Mouse (Mus musculus): Measurements from ENCODE around the gene Gli3.

The Gli3 gene

DNA sequence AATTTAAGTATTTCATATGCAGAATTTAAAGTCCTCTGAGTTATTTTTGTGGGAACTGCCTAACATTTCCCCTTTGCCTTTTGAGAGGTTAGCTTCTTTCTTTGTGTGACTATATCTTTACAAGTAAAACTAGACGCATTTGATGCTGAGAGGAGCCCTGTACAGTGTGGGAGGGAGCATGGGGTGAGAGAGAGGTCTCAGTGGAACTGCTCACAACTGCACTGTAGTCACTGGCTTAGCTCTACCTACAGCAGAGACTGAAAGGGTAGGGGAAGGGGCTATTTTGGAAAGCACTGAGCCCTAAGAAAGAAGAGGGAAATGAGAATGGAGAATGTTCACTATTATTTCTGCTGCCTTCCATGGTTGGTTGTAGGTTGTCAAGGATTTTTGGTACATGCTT lies 25.0 kb downstream of the Gli3 start:
- DNase-seq (ENCODE audit: low spot score): no peak

- no peak for DNase-seq (ENCODE audit: low spot score)
Measured at GRCm38 (mm10) chr13:15495820-15496219, 32.8 kb downstream of the Gli3 start.

DNA sequence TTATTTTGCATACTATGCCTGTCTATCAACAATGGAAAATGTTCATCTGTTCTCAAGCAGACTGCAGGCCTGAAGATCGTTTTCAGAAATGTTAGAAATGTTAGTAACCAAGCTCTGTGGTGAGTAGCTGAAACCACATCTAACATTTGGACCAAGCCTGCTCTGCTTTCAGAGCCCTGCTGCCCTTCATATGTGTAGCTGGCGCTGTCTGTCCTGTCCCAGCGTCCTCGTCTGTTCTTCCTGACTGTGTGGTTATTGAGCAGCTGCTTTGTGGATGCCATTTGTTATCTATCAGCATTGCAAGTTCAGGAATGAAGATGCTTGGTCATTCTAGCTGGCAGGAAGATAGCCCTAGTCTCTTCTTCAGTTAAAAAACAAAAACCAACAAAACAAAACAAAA lies 35.3 kb downstream of the Gli3 start:
- no peak for DNase-seq (ENCODE audit: low spot score)

GRCm38 (mm10) chr13:15510925-15511324 lies 47.9 kb downstream of the Gli3 start:
- DNase-seq (ENCODE audit: low spot score): no peak

DNA sequence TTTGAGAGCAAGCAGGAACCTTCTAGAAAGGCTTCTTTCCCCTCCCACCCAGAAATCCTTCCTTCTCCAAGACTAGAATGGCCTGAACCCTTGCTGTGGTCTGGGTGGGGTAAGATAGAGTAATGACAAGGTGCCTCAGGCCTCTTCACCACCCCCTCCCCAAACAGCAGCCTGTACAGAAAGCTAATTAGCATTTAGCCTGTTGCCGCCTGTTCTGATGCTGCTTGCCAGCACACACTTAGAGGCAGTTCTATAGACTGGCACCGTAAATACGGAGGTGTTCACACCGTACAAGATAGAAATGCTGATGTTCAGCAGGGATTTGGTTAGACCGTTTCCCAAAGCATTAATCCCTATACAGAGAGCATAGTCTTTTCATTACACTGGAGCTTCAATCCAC lies 50.1 kb downstream of the Gli3 start:
- DNase-seq (ENCODE audit: low spot score): no peak

GRCm38 (mm10) chr13:15514082-15514481 lies 51.0 kb downstream of the Gli3 start:
- no peak for DNase-seq (ENCODE audit: low spot score)

DNA sequence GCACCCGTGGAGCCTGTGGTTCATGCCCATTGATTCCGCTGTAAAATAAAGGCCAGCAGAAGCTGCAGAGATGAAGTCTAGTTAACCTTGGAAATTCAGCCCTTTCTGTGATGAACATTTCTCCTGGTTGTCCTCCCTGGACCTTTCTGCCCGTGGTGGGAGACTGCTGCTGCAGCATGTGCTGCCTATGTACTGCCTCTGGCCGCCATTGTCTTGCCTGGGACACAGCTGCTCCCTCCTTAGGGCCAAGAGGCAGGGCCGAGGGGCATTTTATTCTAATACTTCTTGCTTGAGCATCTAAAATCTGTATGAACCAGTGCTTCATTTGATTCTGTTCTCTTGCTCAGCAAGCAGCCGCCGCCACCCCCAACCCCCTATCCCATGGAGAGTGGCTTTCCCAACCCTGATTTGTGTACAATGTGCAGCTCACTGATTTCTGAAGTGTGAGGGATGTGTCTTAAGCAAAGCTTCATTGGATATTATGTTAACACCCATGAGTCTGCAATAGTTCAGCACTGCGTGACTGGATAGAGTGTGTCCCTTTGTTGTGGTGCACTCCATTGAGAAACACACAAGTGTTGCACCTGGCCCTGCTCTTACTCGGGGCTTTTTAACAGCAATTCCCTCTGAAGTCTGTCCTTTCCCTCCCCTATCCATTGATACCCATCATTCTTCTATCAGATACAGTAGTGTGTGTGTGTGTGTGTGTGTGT lies 54.2 kb downstream of the Gli3 start:
- no peak for DNase-seq (ENCODE audit: low spot score)

GRCm38 (mm10) chr13:15520353-15520752 lies 57.3 kb downstream of the Gli3 start:
- no peak for DNase-seq (ENCODE audit: low spot score)

DNA sequence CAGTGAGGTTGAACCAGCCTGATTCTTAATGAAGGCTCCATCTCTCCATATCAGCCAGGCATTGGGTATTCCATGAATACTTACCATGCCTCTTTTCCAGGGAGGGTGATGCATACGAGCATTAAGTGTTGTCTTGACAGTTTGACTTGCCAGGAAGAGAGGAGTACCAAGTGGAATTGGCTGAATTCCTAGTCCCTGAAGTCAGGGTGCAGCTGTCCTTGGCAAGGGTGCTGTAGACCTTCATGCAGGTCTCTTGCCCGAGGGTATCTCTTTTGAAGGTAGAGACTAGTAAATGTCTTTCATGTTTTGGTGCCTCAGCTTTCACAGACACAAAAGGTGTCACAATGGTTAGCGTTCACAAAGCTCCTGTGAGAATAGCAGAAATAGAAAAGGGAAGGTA lies 59.1 kb downstream of the Gli3 start:
- no peak for DNase-seq (ENCODE audit: low spot score)

DNA sequence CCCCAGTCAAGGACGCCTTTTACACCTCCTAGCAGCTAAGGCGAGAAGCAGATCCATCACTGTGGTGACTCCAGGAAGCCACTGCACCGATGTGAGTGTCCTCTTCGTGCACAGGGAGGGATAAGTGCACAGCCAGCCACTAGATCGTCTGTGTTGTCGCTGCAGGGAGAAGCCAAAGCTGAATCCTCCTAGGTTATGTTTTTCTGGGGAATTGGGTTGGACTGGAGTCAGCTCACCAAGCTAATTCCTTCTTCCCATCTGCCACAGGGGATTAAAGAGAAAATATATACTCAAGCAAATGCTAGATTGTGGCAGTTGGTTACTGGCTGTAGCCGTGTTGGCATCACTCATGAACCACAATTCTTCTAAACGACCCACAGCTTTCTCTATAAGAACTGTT lies 61.2 kb downstream of the Gli3 start:
- no peak for DNase-seq (ENCODE audit: low spot score)

- no peak for DNase-seq (ENCODE audit: low spot score)
Measured at GRCm38 (mm10) chr13:15526691-15527090, 63.7 kb downstream of the Gli3 start.

- no peak for DNase-seq (ENCODE audit: low spot score)
Measured at GRCm38 (mm10) chr13:15531568-15531967, 68.5 kb downstream of the Gli3 start.

DNA sequence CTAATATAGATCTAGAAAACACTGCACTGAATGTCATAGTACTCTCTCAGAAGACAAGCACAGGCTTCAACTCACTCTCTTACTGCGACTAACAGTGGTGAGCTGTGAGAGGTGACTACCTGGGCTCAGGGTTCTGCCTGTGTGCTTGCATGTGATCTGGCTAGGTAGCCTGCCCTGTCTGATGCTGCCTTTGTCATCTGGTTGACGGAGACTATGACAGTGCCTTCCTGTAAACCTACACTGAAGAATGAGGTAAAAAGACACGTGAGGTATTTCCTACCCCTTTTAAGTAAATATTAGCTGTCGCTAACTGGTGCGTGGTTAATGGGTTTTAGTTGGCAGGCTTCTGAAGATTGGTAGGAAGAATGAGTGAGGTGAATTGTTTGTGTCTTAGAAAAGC lies 74.2 kb downstream of the Gli3 start:
- no peak for DNase-seq (ENCODE audit: low spot score)

GRCm38 (mm10) chr13:15537611-15538010 lies 74.6 kb downstream of the Gli3 start:
- no peak for DNase-seq (ENCODE audit: low spot score)

DNA sequence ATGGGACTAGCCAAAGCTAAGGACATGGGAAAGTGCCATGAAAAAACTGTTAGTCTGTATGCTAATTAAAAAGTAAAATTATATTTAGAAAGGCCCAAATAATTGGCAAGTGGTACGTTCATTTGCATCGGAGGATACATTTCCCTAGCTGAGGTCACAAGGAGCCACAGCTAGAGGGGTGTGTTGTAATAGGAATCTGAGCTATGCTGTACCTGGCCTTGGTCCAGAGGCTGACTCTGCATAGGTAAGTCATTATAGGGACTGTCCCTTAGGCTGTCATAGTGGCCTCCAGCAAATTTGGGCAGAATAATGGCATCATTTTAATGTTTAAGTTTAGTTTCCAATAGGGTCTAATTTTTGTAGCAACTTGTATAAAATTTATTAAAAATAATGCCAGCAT lies 75.4 kb downstream of the Gli3 start:
- DNase-seq (ENCODE audit: low spot score): no peak

GRCm38 (mm10) chr13:15542053-15542452 lies 79.0 kb downstream of the Gli3 start:
- no peak for DNase-seq (ENCODE audit: low spot score)

GRCm38 (mm10) chr13:15543169-15543887 lies 80.3 kb downstream of the Gli3 start:
- no peak for DNase-seq (ENCODE audit: low spot score)

DNA sequence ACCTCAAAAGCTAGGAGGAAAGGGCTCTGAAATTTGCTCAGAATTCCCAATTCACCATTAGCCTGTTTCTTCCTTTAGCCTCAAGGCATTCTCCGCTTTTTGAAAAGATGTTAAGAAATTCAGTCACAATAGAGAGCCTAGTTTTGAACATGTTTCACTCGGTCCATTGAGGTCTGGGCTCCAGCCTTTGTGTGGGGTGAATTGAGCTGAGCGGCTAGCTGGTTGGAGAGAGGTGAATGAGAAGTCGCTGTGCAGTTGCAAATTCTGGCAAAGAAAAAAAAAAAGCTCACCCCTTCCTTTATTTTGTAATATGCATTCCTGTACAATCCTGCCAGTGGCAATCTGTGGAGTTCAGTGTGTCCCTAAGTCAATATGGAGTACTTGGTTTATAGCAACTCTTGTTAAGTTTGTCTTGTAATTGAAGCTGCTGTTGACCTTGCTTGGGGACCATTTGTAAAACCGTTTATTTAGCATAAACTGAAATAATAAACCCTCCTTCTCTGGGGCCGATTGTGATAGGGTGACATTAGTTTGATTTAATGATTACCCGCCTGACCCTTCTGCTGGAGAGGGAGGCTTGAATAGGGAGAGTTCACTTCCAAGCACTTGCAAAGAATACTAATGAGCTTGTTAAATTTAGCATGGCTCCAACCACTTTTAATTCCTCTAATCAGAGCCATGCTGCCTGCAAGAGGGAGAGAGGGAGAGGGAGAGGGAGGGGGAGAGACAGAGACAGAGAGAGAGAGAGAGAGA lies 81.0 kb downstream of the Gli3 start:
- DNase-seq (ENCODE audit: low spot score): no peak

GRCm38 (mm10) chr13:15545346-15545896 lies 82.4 kb downstream of the Gli3 start:
- no peak for DNase-seq (ENCODE audit: low spot score)

- DNase-seq (ENCODE audit: low spot score): no peak
Measured at GRCm38 (mm10) chr13:15546258-15546657, 83.2 kb downstream of the Gli3 start.

DNA sequence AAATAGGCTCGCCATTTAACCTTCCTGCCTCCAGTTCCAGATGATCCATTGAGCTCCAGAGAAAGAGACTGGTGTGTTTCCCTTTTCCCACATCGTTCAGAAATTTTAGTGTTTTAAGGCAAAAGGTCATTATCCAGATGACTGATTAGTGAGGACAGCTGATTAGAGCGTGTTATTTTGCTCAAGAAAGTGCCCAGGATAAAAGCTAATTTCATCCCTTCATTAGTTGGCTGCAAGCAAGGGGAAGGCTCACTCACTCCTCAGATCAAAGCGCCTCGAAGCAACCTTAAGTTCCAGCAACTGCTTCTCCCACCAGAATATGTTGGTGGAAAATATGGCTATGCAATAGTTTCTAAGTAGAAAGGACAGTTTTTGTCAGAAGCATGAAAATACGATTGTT lies 86.4 kb downstream of the Gli3 start:
- no peak for DNase-seq (ENCODE audit: low spot score)

DNA sequence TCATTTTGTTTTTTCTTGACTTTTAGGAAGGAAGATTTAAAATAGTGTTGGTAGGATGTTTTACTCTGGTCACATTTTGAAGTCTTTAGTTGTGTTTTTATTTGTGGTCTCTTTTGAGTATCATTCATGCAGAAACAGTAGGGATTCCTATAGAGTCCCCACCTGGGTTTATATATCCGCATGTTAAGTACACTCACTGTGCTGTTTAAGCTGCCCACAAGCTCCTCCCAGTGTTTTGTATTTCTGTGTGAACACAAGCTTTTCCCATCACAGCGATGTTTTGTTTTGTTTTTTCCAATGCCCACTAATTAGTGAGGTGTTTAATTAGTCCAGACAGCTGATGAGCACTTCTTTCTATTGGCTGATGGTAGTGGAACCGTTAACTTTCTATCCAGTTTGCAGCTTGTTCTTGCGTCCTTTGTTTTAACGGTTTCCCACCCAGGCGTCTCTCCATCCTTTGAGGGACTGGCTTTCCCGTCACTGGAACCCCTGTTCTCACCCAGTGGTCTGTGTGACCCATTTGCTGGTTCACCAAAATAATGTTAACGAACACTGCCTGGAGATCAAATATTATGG lies 87.1 kb downstream of the Gli3 start:
- DNase-seq (ENCODE audit: low spot score): no peak
